Mouse (Mus musculus): ENCODE results near the gene Gm10447.

DNA sequence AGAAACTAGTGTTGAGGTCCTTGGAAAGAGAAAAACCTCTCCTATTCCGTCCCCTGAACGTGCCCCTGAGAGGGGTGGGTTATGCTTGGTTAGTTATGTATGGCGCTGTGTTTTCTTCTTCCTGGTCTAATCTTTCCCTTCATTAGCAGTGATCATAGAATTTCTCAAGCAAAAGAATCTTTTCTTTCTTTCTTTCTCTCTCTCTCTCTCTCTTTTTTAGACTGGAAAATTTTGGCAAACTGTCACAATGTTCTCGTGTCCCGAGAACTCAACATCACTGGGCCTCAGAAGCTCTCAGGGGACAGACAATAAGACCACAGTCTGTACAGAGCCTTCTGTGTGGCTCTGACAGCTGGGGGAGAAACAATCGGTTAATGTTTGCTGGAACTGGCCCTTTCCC, 38.5 kb upstream of the Gm10447 start:
- TF ChIP-seq POLR2A (IDR thresholded peaks at IDR 0.05; ENCODE audit: insufficient read length, low read depth): no peak
- no peak for TF ChIP-seq E2F4 (IDR thresholded peaks at IDR 0.05; ENCODE audit: insufficient read depth)
- no peak for TF ChIP-seq CEBPB (IDR thresholded peaks at IDR 0.05; ENCODE audit: insufficient read depth, poor library complexity, severe bottlenecking)
- no peak for TF ChIP-seq USF1 (IDR thresholded peaks at IDR 0.05; ENCODE audit: low read depth)
- no peak for TF ChIP-seq MYOG (IDR thresholded peaks at IDR 0.05; ENCODE audit: control insufficient read depth in 1 of 3, insufficient read depth in 1 of 3, insufficient read length in 2 of 3, low read depth in 2 of 3)

Data from myocyte (in vitro differentiated cells).